Mouse (Mus musculus): ENCODE data around the gene Grb10.

GRCm38 (mm10) chr11:11960227-11960626, 78.3 kb downstream of the Grb10 start:
- TF ChIP-seq POLR2A (IDR thresholded peaks at IDR 0.05; ENCODE audit: low read depth, low read length), result no peak
- TF ChIP-seq CTCF (IDR thresholded peaks at IDR 0.05; ENCODE audit: extremely low read depth, insufficient read depth, insufficient read length, insufficient replicate concordance), result no peak
